17 mouse cellular contexts compared by ENCODE assay signal in genomic region chrX:60345447-60345846, GRCm38 (mm10).
DNase-seq lines count a peak whose midpoint lies in the region; ATAC-seq and TF ChIP-seq lines count a peak whose summit lies in the region.
"Had no signal": no experiment of that assay in that cellular context is flagged by ENCODE, and none has a peak within 500 bp of the region (broad histone marks: within the 10 kb centered on the region; RNA-seq: fewer than 3 reads in every experiment).

No protein-coding gene starts in this region.

- peaks cover 4% of the 10 kb centered on the region for H3K36me3 ChIP-seq in liver, adult 2 months (ENCODE audit: control insufficient read depth, insufficient read depth, low read length)
- no peaks in the 10 kb centered on the region for H3K36me3 ChIP-seq in splenic B cell, adult 2 months (ENCODE audit: control insufficient read depth, insufficient read depth, low read length, poor library complexity, severe bottlenecking)
- H3K36me3 ChIP-seq in midbrain, embryonic 16.5 days (ENCODE audit: control insufficient read depth, insufficient read depth, low read length): no peaks in the 10 kb centered on the region
- H3K36me3 ChIP-seq: embryonic facial prominence, embryonic 15.5 days; heart, embryonic 12.5 days; hindbrain, embryonic 15.5 days; liver, embryonic 13.5 days; midbrain, embryonic 15.5 days had no signal

- TF ChIP-seq POLR2A in liver, adult 2 months (IDR thresholded peaks at IDR 0.05; ENCODE audit: extremely low read depth, insufficient read depth, low read length): no peak

- no peaks in the 10 kb centered on the region for H3K27me3 ChIP-seq in liver, adult 2 months (ENCODE audit: control insufficient read depth, insufficient read depth, low read length)
- H3K27me3 ChIP-seq in splenic B cell, adult 2 months (ENCODE audit: control insufficient read depth, insufficient read depth, low read length, poor library complexity, severe bottlenecking): no peaks in the 10 kb centered on the region
- no peaks in the 10 kb centered on the region for H3K27me3 ChIP-seq in midbrain, embryonic 16.5 days (ENCODE audit: control insufficient read depth, insufficient read depth, low read depth, low read length)
- H3K27me3 ChIP-seq: embryonic facial prominence, embryonic 15.5 days; heart, embryonic 12.5 days; hindbrain, embryonic 15.5 days; liver, embryonic 13.5 days; midbrain, embryonic 15.5 days had no signal

- H3K27ac ChIP-seq in gastrocnemius, adult 2 months: peak overlapping the region; percentile 75
- peak overlapping the region; percentile 60 for H3K27ac ChIP-seq in liver, adult 2 months (replicated peaks; ENCODE audit: insufficient read depth, low read depth, low read length)
- H3K27ac ChIP-seq in midbrain, embryonic 16.5 days (ENCODE audit: low read length): no peak overlapping the region
- H3K27ac ChIP-seq: embryonic facial prominence, embryonic 15.5 days; hindbrain, embryonic 15.5 days; liver, embryonic 13.5 days; midbrain, embryonic 15.5 days; stomach, postnatal 0 days had no signal

- H3K9me3 ChIP-seq in midbrain, embryonic 16.5 days (replicated peaks; ENCODE audit: control insufficient read depth, low read length, poor library complexity, severe bottlenecking): no peaks in the 10 kb centered on the region
- H3K9me3 ChIP-seq: embryonic facial prominence, embryonic 15.5 days; heart, embryonic 12.5 days; hindbrain, embryonic 15.5 days; liver, embryonic 13.5 days; midbrain, embryonic 15.5 days had no signal

- peaks cover 12% of the 10 kb centered on the region; the same call in 1 of the 2 replicates for H3K79me2 ChIP-seq in liver, adult 2 months (ENCODE audit: control insufficient read depth, insufficient read depth, low read length)

- intact Hi-C loops in gastrocnemius, adult 2 months (cut with DNase I): no loop called here
- intact Hi-C loops in gastrocnemius, postnatal 36 days (cut with DNase I): no loop called here

- no peak for TF ChIP-seq CTCF in gastrocnemius, adult 2 months (IDR thresholded peaks at IDR 0.05)
- TF ChIP-seq CTCF in liver, adult 2 months (IDR thresholded peaks at IDR 0.05; ENCODE audit: low read depth, low read length): no peak

- 0 out of 2 replicates have a peak overlapping the region, but pooled peaks have one; percentile 2 for H3K4me3 ChIP-seq in gastrocnemius, adult 2 months
- no peak overlapping the region for H3K4me3 ChIP-seq in liver, adult 2 months (ENCODE audit: insufficient read depth, low read depth, low read length)
- H3K4me3 ChIP-seq in midbrain, embryonic 16.5 days (ENCODE audit: low read depth, low read length): no peak overlapping the region
- H3K4me3 ChIP-seq: embryonic facial prominence, embryonic 15.5 days; heart, embryonic 12.5 days; hindbrain, embryonic 15.5 days; liver, embryonic 13.5 days; midbrain, embryonic 15.5 days had no signal

- H3K4me1 ChIP-seq in liver, adult 2 months (ENCODE audit: control insufficient read depth, insufficient read depth, low read length): peaks cover 6% of the 10 kb centered on the region
- no peaks in the 10 kb centered on the region for H3K4me1 ChIP-seq in midbrain, embryonic 16.5 days (ENCODE audit: control insufficient read depth, insufficient read depth, low read length)
- H3K4me1 ChIP-seq: embryonic facial prominence, embryonic 15.5 days; heart, embryonic 12.5 days; hindbrain, embryonic 15.5 days; liver, embryonic 13.5 days; midbrain, embryonic 15.5 days had no signal

- ATAC-seq in midbrain, embryonic 16.5 days: no peak
- ATAC-seq: midbrain, embryonic 15.5 days had no signal

- no peak overlapping the region for H3K4me2 ChIP-seq in midbrain, embryonic 16.5 days (ENCODE audit: low read length)
- H3K4me2 ChIP-seq: embryonic facial prominence, embryonic 15.5 days; heart, embryonic 12.5 days; hindbrain, embryonic 15.5 days; liver, embryonic 13.5 days; midbrain, embryonic 15.5 days had no signal

- no peak overlapping the region for H3K9ac ChIP-seq in liver, adult 2 months (ENCODE audit: low read depth, low read length)
- H3K9ac ChIP-seq in midbrain, embryonic 16.5 days (ENCODE audit: low read depth, low read length): no peak overlapping the region
- H3K9ac ChIP-seq: embryonic facial prominence, embryonic 15.5 days; heart, embryonic 12.5 days; hindbrain, embryonic 15.5 days; liver, embryonic 13.5 days; midbrain, embryonic 15.5 days had no signal

- no peak for DNase-seq in gastrocnemius, adult 2 months
- DNase-seq in gastrocnemius, postnatal 36 days: no peak
- no peak for DNase-seq in liver, adult 2 months (ENCODE audit: extremely low read depth, low read depth, low spot score)
- DNase-seq in liver: no peak
- DNase-seq in lung, postnatal 10 days: peak; percentile 1
- DNase-seq in splenic B cell, adult 2 months (ENCODE audit: low read depth, low spot score): peak; percentile 33
- DNase-seq in right cerebral cortex, postnatal 25 days: no peak
- DNase-seq: cerebellum, adult 8-10 months; layer of hippocampus, postnatal 36 days; liver, embryonic 13.5 days; thymus, postnatal 25 days had no signal

Comparison
In these comparisons a context has a peak if more than half of its experiments do, and no peak if none do; other contexts are left out.
1. DNase-seq: peak in lung, postnatal 10 days (single experiment) and splenic B cell, adult 2 months (single experiment); none in gastrocnemius, adult 2 months (single experiment), gastrocnemius, postnatal 36 days (0 of 2), liver, adult 2 months (single experiment), liver (single experiment) and right cerebral cortex, postnatal 25 days (single experiment).